ENCODE assay signal across 7 mouse cellular contexts in genomic region chr5:35131237-35131636, GRCm38 (mm10). TPM values are rescaled to one million over a fixed set of nuclear protein-coding genes. Genes with fewer than 3 reads are reported as not detected.
DNase-seq lines count a peak whose midpoint lies in the region; ATAC-seq and TF ChIP-seq lines count a peak whose summit lies in the region.

No protein-coding gene starts in this region.

- no peak overlapping the region for H3K27ac ChIP-seq in kidney, embryonic 16.5 days (ENCODE audit: low read length)
- no peak overlapping the region for H3K27ac ChIP-seq in testis, adult 2 months (ENCODE audit: control insufficient read depth, insufficient read depth, low read depth, low read length)

- H3K4me3 ChIP-seq in kidney, embryonic 16.5 days (ENCODE audit: low read length): no peak overlapping the region
- H3K4me3 ChIP-seq in testis, adult 2 months (ENCODE audit: control insufficient read depth, low read depth, low read length): no peak overlapping the region

- no peak for TF ChIP-seq POLR2A in testis, adult 2 months (IDR thresholded peaks at IDR 0.05; ENCODE audit: control insufficient read depth, low read depth, low read length)

- H3K4me2 ChIP-seq in kidney, embryonic 16.5 days (replicated peaks; ENCODE audit: low read depth, low read length): no peak overlapping the region

- H3K36me3 ChIP-seq in kidney, embryonic 16.5 days (ENCODE audit: insufficient read depth, low read length): no peaks in the 10 kb centered on the region
- H3K36me3 ChIP-seq in testis, adult 2 months (ENCODE audit: control insufficient read depth, insufficient read depth, low read length): no peaks in the 10 kb centered on the region

- H3K4me1 ChIP-seq in kidney, embryonic 16.5 days (ENCODE audit: insufficient read depth, low read length): no peaks in the 10 kb centered on the region
- peaks cover 4% of the 10 kb centered on the region; the same call in 1 of the 2 replicates for H3K4me1 ChIP-seq in testis, adult 2 months (ENCODE audit: control insufficient read depth, insufficient read depth, low read length)

- DNase-seq in kidney, adult 9 months: peak; percentile 19
- DNase-seq in testis, postnatal 14 days (ENCODE audit: low spot score): no peak
- no peak for DNase-seq in thymus, postnatal 4 days
- DNase-seq in left cerebral cortex, postnatal 14 days (ENCODE audit: low spot score in 2 of 2): no peak

- H3K9ac ChIP-seq in kidney, embryonic 16.5 days (replicated peaks; ENCODE audit: low read length): no peak overlapping the region

- peak; percentile 32; the same call in 1 of the 2 replicates for TF ChIP-seq CTCF in testis, adult 2 months (IDR thresholded peaks at IDR 0.05; ENCODE audit: control insufficient read depth, insufficient read depth, insufficient replicate concordance, low read depth, low read length)

- no peaks in the 10 kb centered on the region for H3K9me3 ChIP-seq in kidney, embryonic 16.5 days (ENCODE audit: low read length)

- no peaks in the 10 kb centered on the region for H3K27me3 ChIP-seq in kidney, embryonic 16.5 days (ENCODE audit: insufficient read depth, low read length)
- no peaks in the 10 kb centered on the region for H3K27me3 ChIP-seq in testis, adult 2 months (ENCODE audit: control insufficient read depth, insufficient read depth, low read length)

- ATAC-seq in kidney, embryonic 16.5 days (ENCODE audit: low FRiP score, low TSS enrichment): no peak
- 0 out of 2 replicates have a peak, but pooled peaks have one; percentile 28 for ATAC-seq in common myeloid progenitor, adult 5-6 weeks (replicated peaks; ENCODE audit: low read depth, poor library complexity, severe bottlenecking)

- 44% methylated on average over 1 of the region's 1 CpGs for WGBS in kidney, embryonic 16.5 days

- intact Hi-C loops in left cerebral cortex, postnatal 14 days (cut with DNase I): no loop called here

RNA-seq across cellular contexts. Expression of gene Lrpap1, which starts 25.7 kb away (rescaled TPM):
- 252 and 271 TPM in 2 replicates for polyA plus RNA-seq in kidney, embryonic 16.5 days (2015; fragmentation: Nextera tagmentation; extraction: Ambion mirVana)
- polyA plus RNA-seq in testis, adult 2 months (2012; rRNA removed): 34.5 and 36.4 TPM in 2 replicates
- 43.7 and 53.7 TPM in 2 replicates for total RNA-seq in common myeloid progenitor, adult 5-6 weeks (2017)
- 100 to 1,000 TPM; 119 to 122 TPM for total RNA-seq in left cerebral cortex, postnatal 14 days (2021)
